Mouse (Mus musculus): Measurements from ENCODE around the gene Ptprm.

GRCm38 (mm10) chr17:67298269-67298798 lies 55.9 kb downstream of the Ptprm start:
- TF ChIP-seq CTCF (IDR thresholded peaks at IDR 0.05; ENCODE audit: low read depth), result no peak
- TF ChIP-seq EP300 (IDR thresholded peaks at IDR 0.05; ENCODE audit: low read depth), result no peak

Measured in liver, embryonic 14.5 days (tissue).